Mouse (Mus musculus): ENCODE results near the gene Fitm1.

Gene Fitm1

DNA sequence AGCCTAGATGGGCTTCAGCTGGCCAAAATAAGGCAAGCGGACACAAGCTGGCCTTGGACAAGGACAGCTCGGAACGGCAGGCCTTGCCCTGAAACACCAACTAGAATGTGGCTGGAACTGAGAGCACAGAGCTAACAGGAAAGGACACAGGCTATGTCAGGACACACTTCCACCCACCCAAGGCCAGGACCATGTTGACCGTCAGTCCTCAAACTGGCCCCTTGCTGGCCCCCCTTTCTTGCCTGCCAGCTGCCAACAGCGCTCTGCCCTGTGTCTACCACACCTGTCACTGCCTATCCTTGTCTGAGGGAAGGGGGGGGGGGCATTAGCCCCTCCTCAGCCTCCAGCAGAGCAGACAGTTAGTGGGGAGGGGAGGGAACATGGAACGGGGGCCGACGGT lies at the start of gene Fitm1:
Gene Fitm1, plus strand, starts transcription at position 316 of the 400 bp plus-strand sequence.
- DNase-seq, result no peak

DNA sequence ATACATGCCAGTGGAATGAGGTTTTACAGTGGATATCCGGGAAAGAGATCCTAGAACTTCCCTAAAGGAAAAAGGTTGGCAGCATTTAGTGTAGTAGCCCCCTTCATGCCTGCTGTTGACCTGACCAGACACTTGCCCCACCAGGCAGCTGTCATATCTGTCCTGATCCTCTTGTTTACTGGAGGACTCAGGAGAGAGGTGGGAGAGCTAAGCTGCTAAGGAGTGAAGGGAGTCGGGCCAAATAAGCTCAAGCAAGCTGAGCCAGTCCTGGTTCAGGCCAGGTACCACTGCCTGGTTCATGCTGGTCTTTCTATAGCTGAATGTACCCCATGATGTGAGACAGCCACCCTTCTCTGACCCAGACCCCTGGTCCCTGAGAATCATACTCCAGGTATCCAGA lies 48.7 kb upstream of the Fitm1 start:
- DNase-seq, result no peak

DNA sequence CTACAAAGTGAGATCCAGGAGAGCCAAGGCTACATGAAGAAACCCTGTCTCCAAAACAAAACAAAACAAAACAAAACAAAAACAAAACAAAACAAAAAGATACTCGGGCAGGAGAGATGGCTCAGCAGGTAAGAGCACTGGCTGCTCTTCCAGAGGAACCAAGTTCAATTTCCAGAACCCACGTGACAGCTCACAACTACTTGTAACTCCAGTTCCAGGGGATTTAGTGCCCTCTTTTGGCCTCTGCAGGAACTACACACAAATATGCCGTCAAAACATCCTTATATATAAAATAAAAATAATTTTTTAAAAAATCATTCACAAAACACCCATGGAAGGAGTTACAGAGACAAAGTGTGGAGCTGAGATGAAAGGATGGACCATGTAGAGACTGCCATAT lies 47.5 kb upstream of the Fitm1 start:
- no peak for DNase-seq

DNA sequence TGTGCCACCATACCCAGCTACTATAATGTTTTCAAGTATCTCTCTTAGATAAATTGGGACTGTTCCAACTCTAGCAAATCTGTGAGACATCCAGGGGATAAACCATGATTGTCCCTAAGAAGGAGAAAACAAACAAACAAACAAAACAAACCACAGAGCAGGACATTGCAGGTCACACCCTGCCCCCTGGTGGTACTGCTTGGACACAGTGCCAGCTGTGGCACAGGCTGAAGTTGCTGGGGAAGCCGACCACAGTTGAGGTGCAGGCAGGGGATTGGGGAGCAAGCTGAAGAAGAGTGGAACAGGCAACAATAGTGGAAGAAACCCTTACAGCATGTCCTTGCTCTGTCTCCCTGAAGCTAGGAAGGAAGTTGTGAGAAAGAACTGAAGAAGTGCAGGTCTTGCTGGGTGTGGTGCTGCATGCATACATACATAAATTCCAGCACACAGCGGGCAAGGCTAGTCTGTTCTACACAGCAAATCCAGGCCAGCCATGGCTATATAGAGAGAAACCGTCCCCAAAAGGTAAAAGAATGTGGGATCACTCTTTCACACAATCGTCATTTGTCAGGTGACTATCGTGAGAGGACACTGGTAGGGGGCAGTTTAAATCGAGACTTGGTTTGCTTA lies 39.2 kb upstream of the Fitm1 start:
- no peak for DNase-seq

DNA sequence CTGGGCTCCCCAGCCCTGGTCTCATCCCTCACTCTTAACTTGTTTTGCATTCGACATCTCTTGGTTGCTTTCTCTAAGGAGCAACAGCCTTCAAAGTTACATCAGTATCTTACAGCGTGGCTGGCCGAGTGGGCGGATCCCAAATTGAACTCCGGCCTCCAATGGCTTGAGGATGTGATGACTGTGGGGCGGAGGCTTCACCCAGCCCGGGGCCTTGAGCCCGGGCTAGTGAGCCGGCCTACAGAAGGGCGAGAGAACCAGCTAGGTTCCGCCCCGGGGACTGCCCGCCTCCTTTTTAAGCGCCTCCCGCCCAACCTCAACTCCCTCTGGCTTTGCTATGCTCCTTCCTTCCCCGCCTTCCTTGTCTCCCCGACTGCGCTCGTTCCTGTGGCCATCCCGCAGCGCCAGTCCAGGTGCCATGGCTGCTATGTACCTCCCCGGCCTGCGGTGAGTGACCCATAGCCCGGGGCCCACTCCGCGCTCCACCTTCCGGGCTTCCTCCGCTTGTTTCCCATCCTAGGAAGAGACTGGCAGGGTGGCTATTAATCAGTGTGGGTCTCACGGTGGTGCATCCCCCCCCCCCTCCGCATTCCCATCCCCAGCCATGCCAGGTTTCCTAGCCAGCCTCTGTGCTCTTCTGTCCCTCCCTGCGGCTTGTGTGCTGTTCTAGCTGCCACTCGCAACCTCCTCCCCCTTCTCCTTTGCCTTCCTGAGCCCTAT lies 35.2 kb upstream of the Fitm1 start, which contains the start of gene Pck2:
Gene Pck2, plus strand, starts transcription at position 200 of the 720 bp plus-strand sequence.
- DNase-seq, result peak; percentile 81

DNA sequence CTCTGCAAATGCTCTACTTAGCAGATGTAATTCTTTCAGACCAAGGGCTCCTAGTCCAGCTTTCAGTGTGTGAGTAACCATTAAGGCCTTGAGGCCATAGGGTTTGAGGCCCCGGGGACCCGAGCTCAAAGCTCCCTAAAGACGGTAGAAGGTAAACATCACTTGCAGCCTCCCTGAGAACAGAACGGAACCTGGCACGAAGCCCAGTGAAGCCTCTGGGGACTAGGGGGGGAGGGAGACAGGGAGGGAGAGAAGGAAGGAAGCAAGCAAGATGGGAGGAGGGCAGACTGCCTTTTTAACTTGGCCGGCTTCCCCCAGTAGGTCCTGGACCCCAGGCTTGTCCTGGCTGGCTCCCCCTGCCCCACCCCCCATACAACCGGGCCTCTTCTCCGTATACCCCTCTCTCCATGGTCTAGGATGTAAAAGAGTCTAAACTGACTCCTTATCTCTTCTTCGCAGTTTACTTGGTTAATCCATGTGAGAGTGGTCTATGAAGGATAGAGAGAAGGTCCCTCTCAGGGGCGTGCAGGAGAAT lies 34.6 kb upstream of the Fitm1 start:
- DNase-seq, result peak; percentile 79

DNA sequence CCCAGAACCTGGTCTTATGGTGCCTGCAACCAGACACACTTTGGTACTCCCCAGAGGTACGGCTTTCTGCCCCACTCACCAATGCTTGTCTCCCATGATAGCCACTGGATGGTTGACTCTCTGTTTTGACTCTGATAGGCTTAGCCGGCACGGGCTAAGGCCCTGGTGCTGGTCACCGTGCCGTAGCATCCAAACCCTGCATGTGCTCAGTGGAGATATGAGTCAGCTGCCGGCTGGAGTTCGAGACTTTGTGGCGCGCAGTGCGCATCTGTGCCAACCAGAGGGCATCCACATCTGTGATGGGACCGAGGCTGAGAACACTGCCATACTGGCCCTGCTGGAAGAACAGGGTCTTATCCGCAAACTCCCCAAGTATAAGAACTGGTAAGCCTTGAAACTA lies 33.1 kb upstream of the Fitm1 start:
- no peak for DNase-seq

DNA sequence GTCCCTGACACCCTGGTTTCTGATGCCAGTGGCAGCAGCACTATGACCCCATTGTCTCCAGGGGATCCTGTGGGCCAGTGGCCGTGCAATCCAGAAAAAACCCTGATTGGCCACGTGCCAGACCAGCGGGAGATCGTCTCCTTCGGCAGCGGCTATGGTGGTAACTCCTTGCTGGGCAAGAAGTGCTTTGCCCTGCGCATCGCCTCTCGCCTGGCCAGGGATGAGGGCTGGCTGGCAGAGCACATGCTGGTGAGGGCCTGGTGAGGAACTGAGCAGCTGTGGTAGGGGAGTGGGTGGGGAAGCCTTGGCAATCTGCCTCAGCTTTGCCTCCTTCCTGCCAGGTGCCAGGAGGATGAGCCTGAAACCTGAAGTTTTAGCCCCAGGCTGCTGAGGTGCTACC lies 31.1 kb upstream of the Fitm1 start:
- DNase-seq, result no peak

DNA sequence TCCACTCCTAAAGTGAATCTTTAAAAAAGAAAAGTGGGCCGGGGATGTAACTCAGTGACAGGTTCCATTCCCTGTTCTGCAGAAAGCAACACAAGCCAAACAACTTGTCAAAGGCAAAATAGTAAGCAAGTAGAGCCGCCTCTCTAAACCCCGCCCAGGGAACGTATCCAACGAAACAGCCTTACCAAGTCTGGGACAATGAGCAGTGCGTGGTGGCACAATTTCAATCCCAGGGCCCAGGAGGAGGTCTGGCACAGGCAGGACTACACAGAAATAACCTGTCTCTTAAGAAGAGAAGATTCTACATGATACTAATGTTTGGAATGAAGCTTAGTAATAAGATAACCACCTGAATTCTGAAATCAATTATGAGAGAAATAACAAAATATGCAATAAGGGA lies 25.2 kb upstream of the Fitm1 start:
- DNase-seq, result no peak

DNA sequence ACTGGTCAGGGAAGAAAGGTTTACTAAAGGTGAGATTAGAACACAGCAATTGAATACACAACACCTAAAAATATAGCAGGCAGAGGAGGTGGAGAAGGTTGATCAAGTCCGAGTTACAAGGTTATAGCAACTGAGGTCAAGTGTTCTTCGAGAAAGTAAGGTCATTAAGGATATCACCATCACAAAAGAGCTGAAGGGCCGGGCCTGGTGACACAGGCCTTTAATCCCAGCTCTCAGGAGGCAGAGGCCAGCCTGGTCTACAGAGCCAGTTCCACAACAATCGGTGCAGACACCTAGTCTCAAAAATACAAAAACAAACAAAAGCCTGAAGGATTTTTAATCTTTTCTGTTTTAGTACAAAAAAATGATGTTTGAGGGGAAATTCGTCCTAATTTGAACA lies 24.1 kb upstream of the Fitm1 start:
- DNase-seq, result no peak

DNA sequence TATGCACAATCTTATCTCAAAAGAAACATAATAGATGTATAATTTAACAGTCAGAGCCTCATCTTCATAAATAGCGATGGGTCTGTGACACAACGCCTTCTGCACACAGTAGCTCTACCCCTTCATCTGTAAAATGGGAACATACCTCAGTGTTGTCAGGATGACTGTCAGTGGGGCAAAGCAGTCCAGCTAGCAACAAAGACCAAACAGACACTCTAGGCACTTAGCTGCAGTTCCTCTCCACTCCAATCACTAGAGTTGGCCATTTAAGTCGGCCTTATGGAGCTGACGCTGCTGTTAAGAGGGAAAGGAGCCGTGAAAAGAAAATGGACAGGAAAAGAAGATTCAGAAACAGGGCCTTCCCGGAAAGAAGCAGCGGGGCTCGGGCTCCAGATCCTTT lies 23.6 kb upstream of the Fitm1 start:
- DNase-seq, result no peak

DNA sequence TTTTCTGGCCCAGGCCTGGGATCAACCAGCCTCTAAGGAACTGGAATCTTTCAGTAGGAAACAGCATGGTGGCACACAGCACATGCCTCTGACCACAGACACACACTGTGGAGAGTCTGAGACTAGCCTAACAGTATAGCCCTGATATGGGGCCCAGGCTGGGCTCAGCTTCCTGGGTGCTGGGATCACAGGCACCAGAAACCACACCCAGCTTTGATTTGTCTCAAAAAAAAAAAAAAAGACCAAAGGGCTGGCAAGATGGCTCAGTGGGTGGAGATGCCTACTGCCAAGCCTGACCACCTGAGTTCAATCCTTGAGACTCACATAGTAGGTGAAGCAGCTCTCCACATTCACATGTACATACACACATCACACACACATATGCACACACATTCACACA lies 20.8 kb upstream of the Fitm1 start:
- DNase-seq, result no peak

DNA sequence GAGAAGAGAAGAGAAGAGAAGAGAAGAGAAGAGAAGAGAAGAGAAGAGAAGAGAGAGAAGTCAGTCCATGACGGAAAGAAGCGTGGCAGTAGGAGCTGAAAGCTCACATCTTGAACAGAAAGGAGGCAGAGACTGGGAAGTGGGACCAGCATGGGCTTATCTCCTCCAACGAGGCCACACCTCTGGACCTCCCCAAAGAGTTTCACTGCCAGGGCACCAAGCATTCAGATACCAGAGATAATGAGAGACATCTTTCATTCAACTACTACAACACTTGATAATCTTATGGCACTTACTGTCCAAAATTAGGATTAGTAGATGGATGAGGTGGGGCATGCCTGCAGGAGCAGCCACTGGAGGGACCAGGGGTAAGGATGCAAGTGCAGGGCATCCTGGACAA lies 19.6 kb upstream of the Fitm1 start:
- no peak for DNase-seq

DNA sequence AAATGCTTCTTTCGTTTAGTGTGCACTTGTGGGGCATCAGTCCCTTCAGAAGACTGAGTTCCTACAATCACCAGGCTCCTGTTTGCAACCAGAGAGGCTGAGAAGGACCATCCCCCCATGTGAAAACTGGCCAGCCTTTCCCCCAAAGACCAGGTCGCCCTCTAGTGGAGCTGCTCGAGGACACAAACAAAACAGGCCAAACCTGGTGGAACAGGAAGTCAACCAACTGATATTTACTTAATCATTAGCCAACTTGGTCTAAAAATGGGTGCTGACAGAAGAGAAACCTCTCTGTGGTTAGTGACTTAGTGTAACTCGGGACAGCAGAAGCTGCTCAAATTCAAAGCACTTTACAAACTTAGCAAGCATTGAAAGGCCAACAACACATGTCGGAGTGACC lies 18.4 kb upstream of the Fitm1 start:
- DNase-seq, result peak; percentile 69

DNA sequence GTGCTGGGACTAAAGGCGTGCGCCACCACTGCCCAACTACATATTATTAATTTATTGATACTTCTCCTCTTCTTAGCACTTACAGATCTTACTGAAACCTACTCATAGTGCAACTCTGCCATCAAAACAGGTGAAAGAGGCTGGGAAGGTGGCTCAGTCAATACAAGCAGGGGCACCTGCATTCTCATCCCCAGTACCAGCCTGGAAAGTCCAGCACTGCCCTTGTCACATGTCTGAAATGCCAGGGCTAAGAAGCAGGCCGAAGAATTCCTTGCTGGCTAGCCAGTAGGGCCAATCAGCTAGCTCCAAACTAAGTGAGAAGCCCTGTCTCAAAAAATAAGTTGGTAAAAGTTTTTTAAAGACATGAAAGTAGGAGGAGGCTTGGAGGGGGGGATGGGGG lies 17.8 kb upstream of the Fitm1 start:
- DNase-seq, result no peak

DNA sequence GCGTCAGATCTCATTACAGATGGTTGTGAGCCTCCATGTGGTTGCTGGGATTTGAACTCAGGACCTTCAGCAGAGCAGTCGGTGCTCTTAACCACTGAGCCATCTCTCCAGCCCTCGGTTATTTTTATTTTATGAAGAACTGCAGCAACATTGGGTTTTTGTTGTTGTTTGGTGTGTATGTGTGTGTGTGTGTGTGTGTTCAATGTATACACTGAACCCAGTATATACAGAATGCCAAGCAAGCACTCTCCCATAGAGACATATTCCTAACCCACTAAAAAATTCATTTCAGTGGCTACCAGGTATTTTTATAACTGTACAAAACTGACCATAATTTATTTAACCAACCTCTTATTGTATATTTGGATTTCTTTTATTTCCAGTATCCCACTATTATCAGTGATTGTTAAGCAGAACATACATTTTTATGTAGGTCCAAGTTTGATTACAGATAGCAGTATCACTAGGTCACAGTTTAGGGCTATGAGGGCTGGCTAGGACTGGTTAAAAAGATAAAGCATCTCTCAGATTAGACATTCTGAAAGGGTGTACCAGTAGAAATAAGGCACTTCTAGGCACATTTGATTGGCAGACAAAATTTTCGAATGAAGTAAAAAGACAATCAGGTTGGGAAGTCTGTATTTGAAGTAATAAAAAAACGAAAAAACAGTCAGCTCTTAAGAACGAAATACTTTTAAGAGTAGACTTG lies 16.5 kb upstream of the Fitm1 start:
- DNase-seq, result no peak

DNA sequence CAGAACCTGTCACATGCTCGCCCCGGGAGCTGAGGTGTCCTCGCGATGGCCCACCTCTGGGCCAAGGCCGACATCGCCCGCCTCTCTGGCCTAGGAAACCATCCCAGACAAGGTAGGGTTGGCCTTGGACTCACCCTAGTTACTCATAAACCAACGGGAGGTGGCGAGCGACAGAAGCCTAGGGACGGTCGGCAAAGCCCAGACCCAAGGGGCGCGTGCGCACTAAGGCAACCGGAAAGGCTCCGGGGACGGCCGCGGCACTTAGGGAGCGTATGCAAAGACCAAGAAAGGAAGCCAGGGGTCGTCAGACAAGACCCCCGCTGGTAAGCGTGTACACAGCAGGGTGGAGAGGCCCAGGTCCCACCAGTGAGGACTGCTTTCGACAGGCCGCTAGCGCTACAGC lies 15.6 kb upstream of the Fitm1 start, which contains the start of gene Dcaf11:
Gene Dcaf11, plus strand, starts transcription at position 208 of the 403 bp plus-strand sequence.
- DNase-seq, result peak; percentile 91

DNA sequence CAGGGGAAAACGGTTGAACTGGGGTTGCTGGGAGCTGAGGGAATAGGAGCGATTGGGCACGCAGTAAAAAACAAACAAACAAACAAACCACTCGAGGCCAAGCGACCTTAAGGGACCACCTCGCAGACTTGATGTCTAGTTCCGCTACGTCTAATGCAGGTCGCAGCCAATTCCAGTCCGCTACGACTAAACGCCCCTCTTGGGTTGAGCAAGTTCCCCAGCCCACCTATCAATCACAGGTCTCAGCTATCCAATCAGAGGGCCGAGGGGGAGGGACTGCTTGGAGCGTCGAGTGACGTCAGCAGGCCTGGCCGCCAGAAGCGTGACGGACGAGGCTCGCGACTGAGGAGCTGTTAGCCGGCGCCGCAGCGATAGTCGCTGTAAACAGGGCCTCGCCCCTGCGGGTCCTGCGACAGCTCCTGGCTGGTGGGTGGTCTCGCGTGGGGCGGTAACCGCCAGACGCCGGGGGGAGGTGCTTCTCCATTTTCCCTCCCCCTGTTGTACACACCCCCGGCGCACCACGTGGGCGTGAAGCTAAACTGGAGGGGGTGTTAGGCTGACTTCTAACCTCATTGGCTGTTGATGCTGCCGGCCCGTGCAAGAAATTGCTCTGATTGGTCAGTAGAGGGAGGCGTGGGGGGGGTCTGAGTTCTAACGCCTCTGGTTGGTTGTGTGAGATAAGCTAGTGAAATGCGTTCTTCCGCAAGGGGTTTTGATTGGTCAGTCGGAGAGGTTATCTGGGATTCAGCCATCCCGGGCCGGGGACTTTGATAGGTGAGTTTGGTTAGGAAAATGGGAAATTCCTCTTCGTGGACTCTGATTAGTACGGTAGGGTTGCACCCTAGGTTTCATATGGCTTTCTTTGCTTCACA lies 15.0 kb upstream of the Fitm1 start, which contains the start of gene A730061H03Rik:
Gene A730061H03Rik, minus strand, starts transcription at position 205 of the 872 bp plus-strand sequence.
- peak; percentile 98 for DNase-seq

DNA sequence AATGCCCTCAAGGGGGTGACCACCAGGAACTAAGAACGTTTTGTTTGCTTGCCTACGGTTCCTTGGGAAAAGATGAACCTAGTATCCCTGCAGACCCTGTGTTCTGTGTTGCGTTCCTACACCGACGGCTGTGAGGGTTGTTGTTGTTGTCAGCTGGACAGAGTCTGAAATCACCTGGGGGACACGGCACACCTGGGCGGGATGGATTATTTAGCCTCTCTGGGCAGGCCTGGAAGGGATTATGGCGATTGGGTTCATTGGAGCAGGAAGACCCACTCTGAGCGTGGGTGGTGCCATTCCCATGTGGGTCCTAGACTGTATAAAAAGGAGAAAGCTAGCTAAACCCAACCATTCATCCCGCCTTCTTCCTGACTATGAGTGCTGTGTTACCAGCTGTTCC lies 13.6 kb upstream of the Fitm1 start:
- no peak for DNase-seq

DNA sequence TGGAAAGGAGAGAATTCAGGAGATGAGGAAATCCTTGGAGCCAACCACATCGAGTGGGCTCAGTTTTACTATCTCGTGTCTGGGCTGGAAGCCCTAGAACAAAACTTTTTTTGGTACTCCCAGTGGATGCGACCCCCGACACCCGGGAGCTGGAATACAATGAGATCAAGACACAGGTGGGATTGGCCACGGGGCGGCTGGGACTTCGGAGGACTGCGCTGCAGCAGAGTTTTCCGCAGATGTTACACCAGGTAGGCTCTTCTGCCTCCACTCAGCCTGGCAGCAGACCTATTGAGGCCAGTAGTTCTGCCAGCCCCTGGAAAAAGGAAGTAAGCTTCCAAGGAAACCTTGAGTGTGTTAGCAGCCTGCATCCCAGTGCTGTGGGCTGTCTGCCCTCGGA lies 12.2 kb upstream of the Fitm1 start:
- DNase-seq, result no peak

DNA sequence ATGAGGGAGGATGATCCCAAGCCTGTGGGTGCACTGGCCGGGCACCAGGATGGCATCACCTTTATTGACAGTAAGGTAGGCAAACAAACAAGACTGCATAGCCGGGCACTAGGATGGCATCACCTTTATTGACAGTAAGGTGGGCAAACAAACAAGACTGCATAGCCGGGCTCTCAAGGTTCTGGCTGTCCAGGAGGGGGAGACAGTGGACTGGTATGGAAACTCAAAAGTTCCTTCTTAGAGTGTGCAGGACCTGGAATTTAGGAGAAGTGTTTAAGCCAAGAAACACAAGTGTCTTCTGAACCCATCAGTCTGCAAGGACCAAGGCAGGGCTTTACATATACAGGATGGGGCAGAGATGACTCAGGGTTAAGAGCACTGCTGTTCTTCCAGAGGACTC lies 9.7 kb upstream of the Fitm1 start:
- no peak for DNase-seq

DNA sequence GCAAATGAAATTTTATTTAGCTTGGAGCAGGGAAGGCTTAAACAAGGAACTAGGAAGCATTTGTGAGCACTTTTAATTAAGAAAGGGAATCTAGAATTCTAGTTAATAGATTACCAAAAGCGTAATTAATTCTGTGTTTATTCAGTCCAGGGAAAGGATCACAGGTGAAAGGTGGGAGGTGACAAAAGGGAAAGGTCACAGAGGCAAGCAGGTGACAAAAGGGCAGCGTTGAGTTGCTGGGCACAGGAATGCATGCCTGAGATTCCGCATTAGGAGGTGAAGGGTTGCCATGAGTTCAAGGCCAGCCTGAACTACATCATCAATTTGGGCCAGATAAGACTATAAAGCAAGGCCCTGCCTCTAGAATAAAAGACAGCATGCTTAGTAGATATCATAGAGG lies 7.9 kb upstream of the Fitm1 start:
- DNase-seq, result no peak

DNA sequence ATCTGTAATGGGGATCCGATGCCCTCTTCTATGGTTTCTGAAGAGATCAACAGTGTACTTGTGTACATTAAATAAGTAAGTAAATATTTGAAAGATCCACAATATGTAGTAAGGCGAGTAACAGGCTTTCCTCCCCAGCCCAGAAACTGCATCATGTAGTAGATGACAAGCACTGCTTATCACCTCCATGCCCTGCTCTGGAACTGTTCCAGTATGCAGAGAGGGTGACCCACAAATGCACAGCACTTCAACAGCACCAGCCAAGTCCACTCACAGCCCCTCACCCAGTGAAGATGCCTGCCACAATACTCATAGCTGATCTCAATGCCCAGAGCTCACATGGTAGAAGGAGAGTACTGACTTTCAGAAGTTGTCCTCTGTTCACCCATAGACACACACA lies 4.8 kb upstream of the Fitm1 start:
- DNase-seq, result no peak

Data from cerebellum, adult 11 months (tissue).